Mouse (Mus musculus) ES-Bruce4 (cell line): Measurements from ENCODE around the gene Gm28372.

Experiments used
- CTCF ChIP-seq: IDR thresholded peaks from one replicate; pipeline ENCODE4 v1.8.1; 2011; ENCODE audit warnings: low read depth, low read length
- POLR2A ChIP-seq: IDR thresholded peaks from one replicate; pipeline ENCODE4 v1.8.1; 2011; ENCODE audit warnings: low read length; ENCODE audit not compliant: insufficient read depth

DNA sequence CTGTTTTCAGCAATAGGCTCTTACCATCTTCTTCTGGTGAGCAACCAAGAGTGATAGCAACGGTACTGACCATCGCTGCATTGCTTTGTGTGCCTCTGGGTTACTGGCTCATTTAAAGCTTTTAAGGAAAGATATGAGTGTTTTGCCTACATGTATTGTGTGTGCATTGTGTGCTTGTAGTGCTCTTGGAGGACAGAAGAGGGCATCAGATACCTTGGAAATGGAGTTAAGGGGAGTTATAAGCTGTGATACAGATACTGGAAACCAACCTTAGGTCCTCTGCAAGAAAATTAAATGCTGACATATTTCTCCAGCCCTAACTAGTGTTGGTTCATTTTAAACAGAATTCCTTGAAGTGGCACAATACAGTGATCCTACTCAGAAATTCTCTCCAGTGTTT, 16.2 kb upstream of the Gm28372 start:
- no peak for TF ChIP-seq CTCF
- no peak for TF ChIP-seq POLR2A
